ENCODE assay signal across 9 mouse cellular contexts in genomic region chr16:96158511-96159080, GRCm38 (mm10). TPM values are rescaled to one million over a fixed set of nuclear protein-coding genes. Genes with fewer than 3 reads are reported as not detected.
DNase-seq lines count a peak whose midpoint lies in the region; ATAC-seq lines count a peak whose summit lies in the region.
"Had no signal": no experiment of that assay in that cellular context is flagged by ENCODE, and none has a peak within 500 bp of the region (broad histone marks: within the 10 kb centered on the region; RNA-seq: fewer than 3 reads in every experiment).

No protein-coding gene starts in this region.

- peak overlapping the region; percentile 99 for H3K27ac ChIP-seq in heart, embryonic 10.5 days
- peak overlapping the region; percentile 88 to 92 for H3K27ac ChIP-seq in heart, embryonic 14.5 days (replicated peaks in 1 of 2; ENCODE audit: control insufficient read depth in 1 of 2, insufficient read depth in 1 of 2, low read depth in 2 of 2, low read length in 2 of 2)
- no peak overlapping the region for H3K27ac ChIP-seq in liver, embryonic 15.5 days (replicated peaks)
- H3K27ac ChIP-seq: macrophage had no signal

- peak overlapping the region; percentile 80 for H3K4me3 ChIP-seq in heart, embryonic 10.5 days
- peak overlapping the region; percentile 64 to 71 for H3K4me3 ChIP-seq in heart, embryonic 14.5 days (ENCODE audit: control insufficient read depth in 1 of 2, insufficient read depth in 1 of 2, low read depth in 1 of 2, low read length in 2 of 2)
- H3K4me3 ChIP-seq in liver, embryonic 15.5 days (replicated peaks) = peak overlapping the region; percentile 59

- H3K4me1 ChIP-seq in heart, embryonic 10.5 days = peaks cover 25% of the 10 kb centered on the region
- peaks cover 9 to 17% of the 10 kb centered on the region in 2 experiments for H3K4me1 ChIP-seq in heart, embryonic 14.5 days (ENCODE audit: control insufficient read depth in 2 of 2, insufficient read depth in 2 of 2, low read length in 2 of 2)
- H3K4me1 ChIP-seq in liver, embryonic 15.5 days (replicated peaks) = peaks cover 13% of the 10 kb centered on the region

- H3K4me2 ChIP-seq in heart, embryonic 14.5 days (ENCODE audit: low read length) = peak overlapping the region; percentile 99
- peak overlapping the region; percentile 91 for H3K4me2 ChIP-seq in liver, embryonic 15.5 days

- no peak for ATAC-seq in heart, embryonic 14.5 days (ENCODE audit: insufficient number of reproducible peaks, insufficient read depth, low FRiP score, low read depth)
- no peak for ATAC-seq in liver, embryonic 15.5 days (ENCODE audit: insufficient read depth)

- H3K9ac ChIP-seq in heart, embryonic 14.5 days (ENCODE audit: low read length) = peak overlapping the region; percentile 94
- peak overlapping the region; percentile 54 for H3K9ac ChIP-seq in liver, embryonic 15.5 days

- no peak for DNase-seq in heart, embryonic 10.5 days (ENCODE audit: low spot score)
- no peak for DNase-seq in heart, adult 9 months (ENCODE audit: low spot score in 2 of 2)
- DNase-seq in adrenal gland, postnatal 36 days = peak; percentile 50 to 57
- no peak for DNase-seq in T-cell, adult 2 months (ENCODE audit: low spot score)
- no peak for DNase-seq in layer of hippocampus, adult 11-12 months (ENCODE audit: low spot score)
- DNase-seq in right cerebral cortex, postnatal 25 days = no peak

- H3K27me3 ChIP-seq in heart, embryonic 10.5 days (ENCODE audit: insufficient read depth, poor library complexity, severe bottlenecking) = no peaks in the 10 kb centered on the region
- no peaks in the 10 kb centered on the region for H3K27me3 ChIP-seq in heart, embryonic 14.5 days (ENCODE audit: control insufficient read depth, insufficient read depth, low read length)
- peaks cover 7% of the 10 kb centered on the region for H3K27me3 ChIP-seq in liver, embryonic 15.5 days

- no peaks in the 10 kb centered on the region for H3K9me3 ChIP-seq in heart, embryonic 10.5 days
- H3K9me3 ChIP-seq in heart, embryonic 14.5 days (ENCODE audit: control insufficient read depth, low read length) = no peaks in the 10 kb centered on the region
- no peaks in the 10 kb centered on the region for H3K9me3 ChIP-seq in liver, embryonic 15.5 days (replicated peaks)

- peaks cover 28% of the 10 kb centered on the region for H3K36me3 ChIP-seq in heart, embryonic 10.5 days
- peaks cover 28% of the 10 kb centered on the region for H3K36me3 ChIP-seq in heart, embryonic 14.5 days (ENCODE audit: control insufficient read depth, insufficient read depth, low read length)
- H3K36me3 ChIP-seq in liver, embryonic 15.5 days (replicated peaks) = 0 out of 2 replicates have a peak, but pooled peaks cover 4% of the 10 kb centered on the region

- WGBS in heart, embryonic 10.5 days = 57% methylated on average over 12 of the region's 12 CpGs
- WGBS in heart, embryonic 14.5 days = 44% methylated on average over 12 of the region's 12 CpGs
- 62% methylated on average over 12 of the region's 12 CpGs for WGBS in liver, embryonic 15.5 days (ENCODE audit: insufficient replicate concordance)

RNA-seq across cellular contexts. Expression of gene Wrb, which starts 13.4 kb away (rescaled TPM):
- 94.3 and 111 TPM in 2 replicates for polyA plus RNA-seq in heart, embryonic 10.5 days (2016; fragmentation: Nextera tagmentation; extraction: Ambion mirVana)
- 10 to 100 TPM; 29.2 to 39.2 TPM for total RNA-seq in adrenal gland, postnatal 36 days (2021)
- polyA plus RNA-seq in heart, embryonic 14.5 days (2014; fragmentation: Nextera tagmentation; extraction: Ambion mirVana) = 63.1 and 66.7 TPM in 2 replicates
- polyA plus RNA-seq in liver, embryonic 15.5 days (2015; fragmentation: Nextera tagmentation; extraction: Ambion mirVana) = 10.2 and 10.5 TPM in 2 replicates

RNA-seq across cellular contexts. Expression of gene Hmgn1, which starts 31.1 kb away (rescaled TPM):
- polyA plus RNA-seq in heart, embryonic 10.5 days (2016; fragmentation: Nextera tagmentation; extraction: Ambion mirVana) = 554 and 714 TPM in 2 replicates
- 100 to 1,000 TPM; 231 to 239 TPM for total RNA-seq in adrenal gland, postnatal 36 days (2021)
- 277 and 306 TPM in 2 replicates for polyA plus RNA-seq in heart, embryonic 14.5 days (2014; fragmentation: Nextera tagmentation; extraction: Ambion mirVana)
- 88.6 and 95.1 TPM in 2 replicates for polyA plus RNA-seq in liver, embryonic 15.5 days (2015; fragmentation: Nextera tagmentation; extraction: Ambion mirVana)

RNA-seq across cellular contexts. Expression of gene Lca5l, which starts 33.5 kb away (rescaled TPM):
- 1.3 TPM in 2 replicates for polyA plus RNA-seq in heart, embryonic 10.5 days (2016; fragmentation: Nextera tagmentation; extraction: Ambion mirVana)
- 1 to 10 TPM; 1.3 to 1.5 TPM for total RNA-seq in adrenal gland, postnatal 36 days (2021)
- 1.8 and 2.0 TPM in 2 replicates for polyA plus RNA-seq in heart, embryonic 14.5 days (2014; fragmentation: Nextera tagmentation; extraction: Ambion mirVana)
- 0.07 and 0.08 TPM in 2 replicates for polyA plus RNA-seq in liver, embryonic 15.5 days (2015; fragmentation: Nextera tagmentation; extraction: Ambion mirVana)
- polyA plus RNA-seq: macrophage had no signal

RNA-seq across cellular contexts. Expression of gene Sh3bgr, which starts 41.7 kb away (rescaled TPM):
- polyA plus RNA-seq in heart, embryonic 10.5 days (2016; fragmentation: Nextera tagmentation; extraction: Ambion mirVana) = 465 and 713 TPM in 2 replicates
- 10 to 100 TPM; 32.6 to 34.1 TPM for total RNA-seq in adrenal gland, postnatal 36 days (2021)
- 487 and 508 TPM in 2 replicates for polyA plus RNA-seq in heart, embryonic 14.5 days (2014; fragmentation: Nextera tagmentation; extraction: Ambion mirVana)
- 0.85 and 1.7 TPM in 2 replicates for polyA plus RNA-seq in liver, embryonic 15.5 days (2015; fragmentation: Nextera tagmentation; extraction: Ambion mirVana)
- polyA plus RNA-seq: macrophage had no signal

Comparison
In these comparisons a context has a peak if more than half of its experiments do, and no peak if none do; other contexts are left out.
1. DNase-seq: peak in adrenal gland, postnatal 36 days (2 of 2); none in heart, embryonic 10.5 days (single experiment), heart, adult 9 months (0 of 2), T-cell, adult 2 months (single experiment), layer of hippocampus, adult 11-12 months (single experiment) and right cerebral cortex, postnatal 25 days (single experiment).
2. Peak in every context shown above with its lines, with median percentiles within 50 percentile points of each other: H3K4me3 ChIP-seq.